Mouse (Mus musculus) embryonic facial prominence, embryonic 15.5 days (tissue): ENCODE data around the gene Mical3. TPM values are rescaled to one million over a fixed set of nuclear protein-coding genes. Genes with fewer than 3 reads are reported as not detected.

Experiments used
- ATAC-seq: fragments of 200-750 bp; cut with Nextera tagmentation; 2 replicates; pipeline ENCODE4 v1.8.0; 2017; ENCODE audit warnings: low read depth, moderate TSS enrichment; ENCODE audit not compliant: insufficient number of reproducible peaks, low FRiP score, low TSS enrichment
- H3K27ac ChIP-seq: fragments of 300-500 bp; sonication (generic); replicated peaks from 2 replicates; pipeline ENCODE4 v1.5.1; 2015; ENCODE audit warnings: mild to moderate bottlenecking, inconsistent platforms
- H3K27me3 ChIP-seq: fragments of 300-500 bp; sonication (generic); 2 replicates; pipeline ENCODE4 v1.6.1; 2015; ENCODE audit warnings: inconsistent platforms
- H3K36me3 ChIP-seq: fragments of 300-500 bp; sonication (generic); 2 replicates; pipeline ENCODE4 v1.6.1; 2015; ENCODE audit warnings: mild to moderate bottlenecking, inconsistent platforms
- H3K4me1 ChIP-seq: fragments of 300-500 bp; sonication (generic); 2 replicates; pipeline ENCODE4 v1.6.1; 2015; ENCODE audit warnings: inconsistent platforms
- H3K4me2 ChIP-seq: fragments of 300-500 bp; sonication (generic); replicated peaks from 2 replicates; pipeline ENCODE4 v1.6.1; 2015; ENCODE audit warnings: mild to moderate bottlenecking, inconsistent platforms
- H3K4me3 ChIP-seq: fragments of 300-500 bp; sonication (generic); replicated peaks from 2 replicates; pipeline ENCODE4 v1.5.1; 2015; ENCODE audit warnings: mild to moderate bottlenecking, inconsistent platforms
- H3K9ac ChIP-seq: fragments of 300-500 bp; sonication (generic); 2 replicates; pipeline ENCODE4 v1.6.1; 2015; ENCODE audit warnings: inconsistent platforms
- H3K9me3 ChIP-seq: fragments of 300-500 bp; sonication (generic); replicated peaks from 2 replicates; pipeline ENCODE4 v1.6.1; 2016; ENCODE audit warnings: inconsistent platforms
- WGBS: fragments of 180-500 bp; shearing (Covaris S2); methylation state at CpG from one replicate; pipeline ENCODE4 v1.1.7; 2015; 5-methylcytosine and 5-hydroxymethylcytosine counted together
- polyA plus RNA-seq: library from polyadenylated mRNA; unstranded; fragments of >200 nt; fragmentation: Nextera tagmentation; extraction: Ambion mirVana; gene quantifications from 2 replicates; pipeline ENCODE4 v1.2.1, GENCODE M21; 2015

The Mical3 gene
- polyA plus RNA-seq, 1 experiment from 2014 or later: 11.5 TPM

- WGBS: 87% methylated on average over 12 of the region's 12 CpGs
- Histone ChIP-seq H3K4me1 (no peaks in the 10 kb centered on the region; the same call in 1 of the 2 replicates), H3K36me3 (no peaks in the 10 kb centered on the region), H3K4me3 (no peak overlapping the region), H3K9me3 (no peaks in the 10 kb centered on the region), H3K27me3 (no peaks in the 10 kb centered on the region), H3K4me2 (no peak overlapping the region), H3K27ac (no peak overlapping the region), H3K9ac (no peak overlapping the region)
- no peak for ATAC-seq
Measured at GRCm38 (mm10) chr6:121162616-121163015, 31.8 kb upstream of the Mical3 start.

GRCm38 (mm10) chr6:121160126-121160525, 29.3 kb upstream of the Mical3 start:
- H3K9me3 ChIP-seq: no peaks in the 10 kb centered on the region
- no peaks in the 10 kb centered on the region for H3K27me3 ChIP-seq
- H3K36me3 ChIP-seq: no peaks in the 10 kb centered on the region
- H3K4me1 ChIP-seq: peaks cover 7% of the 10 kb centered on the region
- H3K9ac ChIP-seq: no peak overlapping the region
- H3K27ac ChIP-seq: peak overlapping the region; percentile 2; the same call in 1 of the 2 replicates
- no peak overlapping the region for H3K4me3 ChIP-seq
- 38% methylated on average over 6 of the region's 6 CpGs for WGBS
- ATAC-seq: no peak
- no peak overlapping the region for H3K4me2 ChIP-seq

GRCm38 (mm10) chr6:121159616-121160015, 28.8 kb upstream of the Mical3 start:
- peak overlapping the region; percentile 2; the same call in 1 of the 2 replicates for H3K27ac ChIP-seq
- ATAC-seq: 0 out of 2 replicates have a peak, but pooled peaks have one; percentile 13
- 76% methylated on average over 5 of the region's 5 CpGs for WGBS

GRCm38 (mm10) chr6:121156030-121156429, 25.2 kb upstream of the Mical3 start:
- Histone ChIP-seq H3K9ac (no peak overlapping the region), H3K4me3 (no peak overlapping the region), H3K36me3 (no peaks in the 10 kb centered on the region), H3K4me1 (peaks cover 23% of the 10 kb centered on the region), H3K27ac (no peak overlapping the region), H3K4me2 (no peak overlapping the region), H3K27me3 (no peaks in the 10 kb centered on the region), H3K9me3 (no peaks in the 10 kb centered on the region)
- no peak for ATAC-seq
- 65% methylated on average over 2 of the region's 2 CpGs for WGBS

More at GRCm38 (mm10) chr6:121159616-121160015, 28.8 kb upstream of the Mical3 start:
- H3K4me1 ChIP-seq: peaks cover 12% of the 10 kb centered on the region
- H3K4me2 ChIP-seq: no peak overlapping the region
- no peaks in the 10 kb centered on the region for H3K9me3 ChIP-seq
- no peaks in the 10 kb centered on the region for H3K27me3 ChIP-seq
- no peak overlapping the region for H3K4me3 ChIP-seq
- no peaks in the 10 kb centered on the region for H3K36me3 ChIP-seq
- H3K9ac ChIP-seq: no peak overlapping the region

GRCm38 (mm10) chr6:121154451-121155300, 23.9 kb upstream of the Mical3 start:
- no peak overlapping the region for H3K27ac ChIP-seq
- H3K4me3 ChIP-seq: no peak overlapping the region
- WGBS: 73% methylated on average over 16 of the region's 16 CpGs
- no peaks in the 10 kb centered on the region for H3K27me3 ChIP-seq
- H3K9ac ChIP-seq: no peak overlapping the region
- no peaks in the 10 kb centered on the region for H3K9me3 ChIP-seq
- ATAC-seq: no peak
- no peaks in the 10 kb centered on the region for H3K36me3 ChIP-seq
- peaks cover 23% of the 10 kb centered on the region for H3K4me1 ChIP-seq
- H3K4me2 ChIP-seq: no peak overlapping the region

- Histone ChIP-seq H3K27ac (no peak overlapping the region), H3K27me3 (no peaks in the 10 kb centered on the region), H3K4me1 (peaks cover 29% of the 10 kb centered on the region), H3K4me2 (no peak overlapping the region), H3K9me3 (no peaks in the 10 kb centered on the region), H3K4me3 (no peak overlapping the region), H3K36me3 (no peaks in the 10 kb centered on the region), H3K9ac (no peak overlapping the region)
- WGBS: 82% methylated on average over 8 of the region's 8 CpGs
- no peak for ATAC-seq
Measured at GRCm38 (mm10) chr6:121153177-121153576, 22.4 kb upstream of the Mical3 start.

DNA sequence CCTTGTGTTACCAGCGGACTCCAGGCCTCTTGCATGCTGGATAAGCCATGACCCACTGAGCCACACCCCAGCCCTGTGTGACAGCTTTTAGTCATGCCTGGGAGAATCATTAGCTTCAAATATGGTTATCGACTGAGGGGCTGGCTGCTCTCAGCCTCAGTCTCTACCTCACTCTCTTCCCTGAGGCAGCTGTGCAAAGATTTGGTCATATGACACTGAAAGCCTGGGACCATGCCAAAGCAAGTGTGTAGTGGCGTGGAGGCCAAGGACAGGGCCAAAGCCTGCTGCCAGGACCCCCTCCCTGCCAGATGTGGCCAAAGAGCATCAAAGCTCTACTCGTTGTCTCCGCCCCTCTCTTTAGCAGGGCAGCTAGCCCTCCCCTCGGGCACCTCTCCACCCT, 20.9 kb upstream of the Mical3 start:
- Histone ChIP-seq H3K27ac (no peak overlapping the region; the same call in 1 of the 2 replicates), H3K9ac (no peak overlapping the region), H3K4me1 (peaks cover 37% of the 10 kb centered on the region), H3K9me3 (no peaks in the 10 kb centered on the region), H3K36me3 (no peaks in the 10 kb centered on the region), H3K4me2 (no peak overlapping the region), H3K27me3 (no peaks in the 10 kb centered on the region), H3K4me3 (no peak overlapping the region)
- WGBS: 45% methylated on average over 6 of the region's 6 CpGs
- ATAC-seq: no peak

DNA sequence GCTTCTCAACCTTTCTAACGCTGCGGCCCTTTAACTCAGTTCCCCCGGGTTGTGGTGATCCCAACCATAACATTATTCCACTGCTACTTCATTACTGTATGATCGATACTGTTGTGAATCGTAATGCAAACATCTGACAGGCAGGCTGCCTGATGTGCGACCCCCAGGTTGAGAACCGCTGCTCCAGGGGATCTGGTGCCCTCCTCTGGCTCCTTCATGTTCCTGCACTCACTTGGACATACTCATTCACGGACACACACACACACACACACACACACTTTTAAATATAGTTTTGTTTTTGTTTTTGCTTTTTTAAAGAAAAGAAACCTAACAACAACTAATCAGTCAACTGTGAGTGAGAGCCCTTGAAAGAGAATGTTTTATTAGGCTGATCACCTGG, 19.3 kb upstream of the Mical3 start:
- no peak overlapping the region for H3K27ac ChIP-seq
- no peaks in the 10 kb centered on the region for H3K27me3 ChIP-seq
- H3K4me2 ChIP-seq: no peak overlapping the region
- H3K9ac ChIP-seq: no peak overlapping the region
- no peaks in the 10 kb centered on the region for H3K36me3 ChIP-seq
- WGBS: 85% methylated on average over 8 of the region's 8 CpGs
- H3K4me3 ChIP-seq: no peak overlapping the region
- no peaks in the 10 kb centered on the region for H3K9me3 ChIP-seq
- no peak for ATAC-seq
- peaks cover 37% of the 10 kb centered on the region for H3K4me1 ChIP-seq

GRCm38 (mm10) chr6:121149420-121149819, 18.6 kb upstream of the Mical3 start:
- H3K9ac ChIP-seq: no peak overlapping the region
- H3K27me3 ChIP-seq: no peaks in the 10 kb centered on the region
- no peak for ATAC-seq
- H3K4me1 ChIP-seq: peaks cover 37% of the 10 kb centered on the region
- H3K27ac ChIP-seq: no peak overlapping the region
- H3K9me3 ChIP-seq: no peaks in the 10 kb centered on the region
- WGBS: 22% methylated on average over 3 of the region's 3 CpGs
- H3K4me3 ChIP-seq: no peak overlapping the region
- no peaks in the 10 kb centered on the region for H3K36me3 ChIP-seq
- H3K4me2 ChIP-seq: no peak overlapping the region

- no peaks in the 10 kb centered on the region for H3K27me3 ChIP-seq
- H3K27ac ChIP-seq: no peak overlapping the region
- H3K4me2 ChIP-seq: no peak overlapping the region
- WGBS: 38% methylated on average over 3 of the region's 3 CpGs
- no peak for ATAC-seq
- H3K9ac ChIP-seq: no peak overlapping the region
- H3K9me3 ChIP-seq: no peaks in the 10 kb centered on the region
- H3K4me3 ChIP-seq: no peak overlapping the region
- no peaks in the 10 kb centered on the region for H3K36me3 ChIP-seq
- H3K4me1 ChIP-seq: peaks cover 41% of the 10 kb centered on the region
Measured at GRCm38 (mm10) chr6:121148360-121148759, 17.6 kb upstream of the Mical3 start.

- Histone ChIP-seq H3K4me2 (no peak overlapping the region), H3K9ac (no peak overlapping the region; the same call in 1 of the 2 replicates), H3K27ac (no peak overlapping the region), H3K4me1 (peaks cover 37% of the 10 kb centered on the region), H3K4me3 (no peak overlapping the region), H3K36me3 (no peaks in the 10 kb centered on the region), H3K27me3 (no peaks in the 10 kb centered on the region), H3K9me3 (no peaks in the 10 kb centered on the region)
- WGBS: 32% methylated on average over 4 of the region's 4 CpGs
- no peak; the same call in 1 of the 2 replicates for ATAC-seq
Measured at GRCm38 (mm10) chr6:121146798-121147197, 16.0 kb upstream of the Mical3 start.

GRCm38 (mm10) chr6:121145906-121146305, 15.1 kb upstream of the Mical3 start:
- Histone ChIP-seq H3K27ac (no peak overlapping the region), H3K9ac (no peak overlapping the region), H3K4me3 (no peak overlapping the region), H3K27me3 (no peaks in the 10 kb centered on the region), H3K4me1 (peaks cover 32% of the 10 kb centered on the region), H3K36me3 (no peaks in the 10 kb centered on the region), H3K9me3 (no peaks in the 10 kb centered on the region), H3K4me2 (no peak overlapping the region)
- 62% methylated on average over 8 of the region's 8 CpGs for WGBS
- no peak for ATAC-seq
